Mouse (Mus musculus) cerebellum, adult 2 months (tissue): ENCODE measurements around the gene 2200002J24Rik.

Experiments used
- CTCF ChIP-seq: fragments of 200-500 bp; IDR thresholded peaks from 2 replicates; pipeline ENCODE4 v1.5.1; 2011; ENCODE audit warnings: low read depth, mild to moderate bottlenecking, control low read depth, low read length, moderate library complexity, borderline replicate concordance; ENCODE audit not compliant: insufficient read depth
- POLR2A ChIP-seq: fragments of 200-500 bp; IDR thresholded peaks from 2 replicates; pipeline ENCODE4 v1.6.1; 2011; ENCODE audit warnings: low read length, control low read depth, borderline replicate concordance; ENCODE audit not compliant: insufficient read depth

GRCm38 (mm10) chr7:30688325-30688724 is 10.4 kb upstream of the 2200002J24Rik start:
- TF ChIP-seq CTCF (no peak), POLR2A (no peak)
